Mouse (Mus musculus): ENCODE results near the gene Clec11a.

Clec11a gene

GRCm38 (mm10) chr7:44276461-44277249, 30.0 kb downstream of the Clec11a start:
- DNase-seq, result no peak

GRCm38 (mm10) chr7:44275546-44275945, 31.2 kb downstream of the Clec11a start:
- DNase-seq, result no peak

- no peak for DNase-seq
These were observed 32.6 kb downstream of the Clec11a start for GRCm38 (mm10) chr7:44274096-44274495.

- DNase-seq, result no peak
These were observed 33.3 kb downstream of the Clec11a start for GRCm38 (mm10) chr7:44273446-44273845.

- no peak for DNase-seq
These were observed 34.2 kb downstream of the Clec11a start for GRCm38 (mm10) chr7:44272546-44272945.

GRCm38 (mm10) chr7:44271309-44271708, 35.4 kb downstream of the Clec11a start:
- DNase-seq, result peak in 1 of 2 experiments; percentile 18

GRCm38 (mm10) chr7:44269397-44269796, 37.3 kb downstream of the Clec11a start:
- DNase-seq, result no peak

GRCm38 (mm10) chr7:44268117-44268516, 38.6 kb downstream of the Clec11a start:
- DNase-seq, result no peak

GRCm38 (mm10) chr7:44262791-44263643, 43.7 kb downstream of the Clec11a start:
- peak; percentile 94 to 95 for DNase-seq

- no peak for DNase-seq
These were observed 45.6 kb downstream of the Clec11a start, which contains the start of gene Gm15517 for GRCm38 (mm10) chr7:44261147-44261546. Gm15517 (plus strand) TSS chr7:44261447.

- DNase-seq, result no peak
These were observed 46.3 kb downstream of the Clec11a start for GRCm38 (mm10) chr7:44260410-44260809.

GRCm38 (mm10) chr7:44257278-44257677, 49.4 kb downstream of the Clec11a start, which contains the start of gene Acp4:
Acp4 (minus strand) TSS chr7:44257378.
- no peak for DNase-seq

GRCm38 (mm10) chr7:44254930-44255329, 51.8 kb downstream of the Clec11a start:
- DNase-seq, result no peak

- no peak for DNase-seq
These were observed 53.6 kb downstream of the Clec11a start for GRCm38 (mm10) chr7:44253023-44253616.

Data from B cell, adult 2 months (primary cell).